Mouse (Mus musculus) ES-CJ7 (cell line): Measurements from ENCODE around the gene Gm11214.
A peak's percentile ranks its signal among the peaks of the same experiment; 100 is the strongest.

Source experiments
- DNase-seq: peaks from one replicate; pipeline ENCODE4 v3.0.0; 2011; ENCODE audit warnings: low read depth, low spot score

Gene Gm11214

GRCm38 (mm10) chr4:63663279-63663678 is at the start of gene Gm11214:
Gene Gm11214 (minus strand): TSS chr4:63663379.
- DNase-seq: no peak

GRCm38 (mm10) chr4:63711886-63712285 is 48.7 kb upstream of the Gm11214 start:
- no peak for DNase-seq

- DNase-seq: no peak
These were observed 47.4 kb upstream of the Gm11214 start for GRCm38 (mm10) chr4:63710431-63711220.

GRCm38 (mm10) chr4:63706279-63706971 is 43.2 kb upstream of the Gm11214 start:
- DNase-seq: no peak

DNA sequence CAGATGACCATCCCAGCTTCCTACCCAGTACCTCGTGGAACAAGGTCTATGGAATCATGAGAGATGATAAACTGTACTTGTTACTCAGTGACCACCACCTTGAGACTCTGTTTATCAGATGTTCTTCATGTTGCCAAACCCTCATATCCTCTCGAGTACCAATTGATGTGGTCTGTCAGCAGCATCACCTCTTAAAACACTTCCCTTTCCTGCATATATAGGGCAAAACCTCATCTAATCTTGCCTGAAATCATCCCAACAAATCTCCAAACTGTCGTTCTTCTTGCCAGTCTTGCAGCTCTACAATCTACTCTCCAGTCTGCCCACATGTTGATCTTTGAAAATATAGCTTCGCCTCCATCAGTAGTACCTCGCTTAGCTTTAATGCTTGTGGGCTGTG is 41.1 kb upstream of the Gm11214 start:
- DNase-seq: no peak

DNA sequence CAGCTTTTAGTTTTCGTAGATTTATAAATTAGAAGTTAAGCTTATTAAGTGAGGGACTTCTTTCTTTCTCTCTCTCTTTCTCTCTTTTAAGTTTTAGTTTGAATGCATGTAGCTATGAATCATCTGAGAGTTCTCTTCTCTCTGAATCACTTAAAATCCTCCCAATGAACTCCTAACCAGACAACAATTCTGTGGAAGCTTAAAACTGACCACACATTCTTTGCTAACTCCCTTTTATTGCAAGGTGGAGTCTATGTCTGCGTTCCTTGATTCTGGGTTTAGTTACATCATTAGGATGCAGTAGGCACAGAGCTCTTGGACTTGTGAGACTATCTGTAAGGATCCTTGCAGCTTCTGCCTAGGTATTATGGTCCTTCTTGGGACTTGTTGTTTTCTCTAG is 40.5 kb upstream of the Gm11214 start:
- DNase-seq: no peak

GRCm38 (mm10) chr4:63702006-63702704 is 39.0 kb upstream of the Gm11214 start:
- DNase-seq: no peak

DNA sequence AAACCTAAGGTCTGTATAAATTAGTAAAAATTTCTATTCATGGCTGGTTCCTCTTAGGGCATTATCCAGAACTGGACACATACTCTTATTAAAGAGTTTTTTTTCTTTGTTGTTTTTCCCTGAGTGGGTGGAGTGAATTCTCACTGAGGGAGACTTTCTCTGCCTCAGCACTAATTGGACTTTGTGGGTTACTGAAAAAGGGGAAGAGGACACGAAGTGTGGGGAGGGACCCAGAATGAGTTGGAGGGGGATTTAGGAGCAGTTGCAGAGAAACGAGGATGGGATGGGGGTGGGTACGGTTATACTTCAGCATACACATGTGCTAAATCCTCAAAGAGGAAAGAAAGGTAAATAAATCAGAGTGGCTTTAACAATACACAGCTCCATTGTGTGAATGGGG is 36.6 kb upstream of the Gm11214 start:
- DNase-seq: no peak

- no peak for DNase-seq
These were observed 33.7 kb upstream of the Gm11214 start for GRCm38 (mm10) chr4:63696921-63697320.

- DNase-seq: no peak
These were observed 29.2 kb upstream of the Gm11214 start for GRCm38 (mm10) chr4:63692351-63692750.

DNA sequence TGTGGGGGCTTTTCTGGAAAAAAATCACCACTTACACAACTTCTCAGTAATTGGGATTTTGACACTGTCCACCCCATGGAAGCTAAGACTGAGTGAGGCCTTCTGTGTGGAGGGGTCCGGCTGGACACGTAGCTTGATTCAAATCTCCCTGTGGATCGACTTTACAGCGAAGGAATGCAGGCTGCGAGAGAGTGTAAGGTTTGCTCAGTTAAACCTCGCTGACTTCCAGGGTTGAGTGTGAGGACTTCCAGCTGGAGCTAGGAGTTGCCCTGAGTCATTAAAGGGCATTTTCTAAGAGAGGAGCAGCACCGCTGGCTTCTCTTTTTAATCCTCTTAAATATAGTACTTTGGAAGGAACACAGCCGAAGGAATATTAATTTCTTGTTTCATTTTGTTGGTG is 24.2 kb upstream of the Gm11214 start:
- no peak for DNase-seq

DNA sequence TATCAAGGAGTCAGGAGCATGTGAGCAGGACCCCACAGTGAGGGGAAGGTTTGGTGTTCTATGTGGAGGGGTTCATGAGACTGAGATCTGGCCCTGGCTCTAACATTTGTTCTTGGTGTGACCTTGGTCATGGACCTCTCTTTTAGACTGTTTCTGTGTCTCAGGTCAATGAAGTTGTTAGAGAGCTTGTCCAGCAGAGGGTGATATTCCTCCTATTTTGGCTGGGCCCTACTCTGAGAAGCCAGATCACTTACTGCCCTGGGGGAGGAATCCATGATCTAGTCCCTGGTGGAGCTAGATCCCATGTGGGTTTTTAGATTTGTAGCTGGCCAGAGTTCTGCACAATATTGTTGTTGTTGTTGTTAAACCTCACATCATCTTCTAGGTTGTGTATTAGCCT is 23.0 kb upstream of the Gm11214 start:
- DNase-seq: peak; percentile 41

DNA sequence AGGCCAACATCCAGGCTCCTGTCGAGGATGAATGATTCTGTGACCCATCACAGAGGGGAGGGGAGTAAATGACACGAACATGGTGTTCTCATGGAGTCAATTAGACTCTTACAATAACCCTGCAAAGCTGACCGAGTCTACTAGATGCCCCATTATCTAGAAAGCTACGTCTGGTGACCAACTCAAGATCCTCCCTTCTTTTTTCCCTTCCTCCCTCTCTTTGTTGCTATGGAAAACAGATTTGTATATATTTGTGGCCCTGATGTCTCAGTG is 22.0 kb upstream of the Gm11214 start:
- DNase-seq: no peak

- DNase-seq: no peak
These were observed 21.5 kb upstream of the Gm11214 start for GRCm38 (mm10) chr4:63684412-63685252.

- no peak for DNase-seq
These were observed 20.5 kb upstream of the Gm11214 start for GRCm38 (mm10) chr4:63683716-63684115.

- DNase-seq: no peak
These were observed 19.9 kb upstream of the Gm11214 start for GRCm38 (mm10) chr4:63683056-63683455.

DNA sequence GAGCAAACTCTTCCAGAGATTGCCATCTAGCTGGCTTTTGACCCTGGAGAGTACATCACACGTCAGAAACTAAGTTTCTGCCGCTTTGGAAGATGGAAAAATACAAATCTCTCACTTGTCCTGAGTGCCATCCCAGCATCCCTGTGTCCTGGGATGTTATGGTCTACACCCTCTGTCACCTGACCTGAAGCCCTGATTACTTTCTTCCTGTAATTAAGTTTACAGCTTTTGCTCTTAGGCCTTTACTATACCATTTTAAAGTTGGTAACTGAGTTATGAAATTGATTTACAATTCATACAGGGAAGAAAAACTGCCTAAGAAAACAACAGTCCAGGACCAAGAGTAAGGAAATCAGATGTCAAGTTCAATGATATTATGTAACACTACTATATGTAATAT is 19.3 kb upstream of the Gm11214 start:
- DNase-seq: no peak

DNA sequence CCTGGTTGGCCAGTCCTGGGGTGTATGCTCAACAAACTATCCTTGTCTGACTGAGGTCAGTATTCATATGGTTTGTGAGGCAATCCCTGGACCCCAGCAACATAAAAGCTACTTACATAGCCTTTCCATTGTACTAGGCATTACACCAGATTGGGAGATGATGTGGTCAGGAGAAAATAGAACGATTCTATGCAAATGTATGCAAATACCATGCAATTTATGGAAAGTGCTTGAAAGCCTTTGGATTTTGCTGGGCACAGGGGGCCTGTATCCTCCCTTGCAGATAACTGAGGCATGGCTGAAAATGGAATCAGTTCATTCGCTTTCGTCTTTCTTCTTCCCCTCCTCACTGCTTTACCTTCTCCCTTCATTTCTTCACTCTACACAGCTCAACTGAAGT is 18.4 kb upstream of the Gm11214 start:
- no peak for DNase-seq

- DNase-seq: no peak
These were observed 11.9 kb upstream of the Gm11214 start for GRCm38 (mm10) chr4:63675128-63675527.

DNA sequence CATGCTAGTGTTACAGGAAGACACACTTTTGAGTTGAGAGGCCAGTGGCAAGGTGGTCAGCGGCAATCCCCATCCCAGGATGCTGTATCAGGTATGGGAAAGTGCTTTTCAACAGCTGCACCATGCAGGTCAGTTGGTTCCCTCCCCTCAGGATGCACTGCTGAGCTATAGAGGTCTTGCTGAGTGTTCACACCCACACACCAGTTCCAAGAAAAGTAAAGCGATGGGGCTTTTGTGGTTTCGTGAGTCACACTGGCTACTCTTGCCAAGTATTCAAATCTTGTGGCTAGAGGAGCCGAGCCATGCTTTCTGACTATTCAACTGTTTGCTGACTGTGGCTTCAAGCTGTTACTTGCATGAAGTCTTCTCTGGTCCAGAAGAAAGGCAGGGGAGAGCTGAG is 5.1 kb upstream of the Gm11214 start:
- DNase-seq: no peak

GRCm38 (mm10) chr4:63665738-63666137 is 2.6 kb upstream of the Gm11214 start:
- DNase-seq: no peak

GRCm38 (mm10) chr4:63661857-63662256 is 1.3 kb downstream of the Gm11214 start:
- DNase-seq: no peak
